Mouse (Mus musculus): ENCODE measurements around the gene Sdhd.

- TF ChIP-seq CTCF (IDR thresholded peaks at IDR 0.05; ENCODE audit: low read depth) (no peak), EP300 (IDR thresholded peaks at IDR 0.05; ENCODE audit: low read depth) (no peak)
Observed at GRCm38 (mm10) chr9:50567881-50568280, 35.7 kb downstream of the Sdhd start.
